Mouse (Mus musculus) liver, embryonic 14.5 days (tissue): ENCODE data around the gene Gm49601.

Experiments used
- CTCF ChIP-seq: IDR thresholded peaks from 2 replicates; pipeline ENCODE4 v1.5.1; 2016; ENCODE audit warnings: antibody characterized with exemption, low read depth, control low read depth
- EP300 ChIP-seq: IDR thresholded peaks from 2 replicates; pipeline ENCODE4 v1.6.1; 2016; ENCODE audit warnings: antibody characterized with exemption, low read depth

DNA sequence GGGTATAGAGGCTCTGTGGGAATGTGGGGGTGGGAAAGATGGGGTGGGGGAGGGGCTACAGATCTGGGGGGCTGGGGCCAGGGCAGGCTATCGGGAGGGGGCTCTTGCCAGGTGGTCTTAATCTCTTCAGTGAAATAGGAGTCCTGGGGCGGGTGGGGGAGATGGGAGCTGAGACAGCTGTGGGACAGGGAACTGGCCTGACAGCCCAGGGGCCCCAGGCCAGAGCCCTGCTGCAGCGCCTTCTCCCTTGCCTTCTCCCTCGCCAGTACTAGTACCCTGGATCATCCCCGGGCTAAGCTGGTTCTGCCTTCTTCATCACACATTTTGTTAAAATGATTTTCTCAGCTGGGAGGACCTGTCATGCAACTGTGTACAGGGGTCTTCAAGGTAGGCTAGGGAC is 30.0 kb downstream of the Gm49601 start:
- TF ChIP-seq EP300, result no peak
- no peak for TF ChIP-seq CTCF
